ENCODE assay signal across 13 mouse cellular contexts in genomic region chr2:18943366-18943765, GRCm38 (mm10). TPM values are rescaled to one million over a fixed set of nuclear protein-coding genes. Genes with fewer than 3 reads are reported as not detected.
A peak's percentile ranks its signal among the peaks of the same experiment; 100 is the strongest.
DNase-seq lines count a peak whose midpoint lies in the region; ATAC-seq and TF ChIP-seq lines count a peak whose summit lies in the region.
"Had no signal": no experiment of that assay in that cellular context is flagged by ENCODE, and none has a peak within 500 bp of the region (broad histone marks: within the 10 kb centered on the region; RNA-seq: fewer than 3 reads in every experiment).

No protein-coding gene starts in this region.

- no peak overlapping the region for H3K4me2 ChIP-seq in heart, embryonic 12.5 days
- no peak overlapping the region for H3K4me2 ChIP-seq in liver, embryonic 11.5 days
- H3K4me2 ChIP-seq in forebrain, embryonic 11.5 days (ENCODE audit: low read depth, low read length, severe bottlenecking): no peak overlapping the region
- H3K4me2 ChIP-seq: neural tube, embryonic 13.5 days had no signal

- no peak overlapping the region for H3K4me3 ChIP-seq in heart, embryonic 12.5 days
- H3K4me3 ChIP-seq in liver, adult 2 months (ENCODE audit: insufficient read depth, low read depth, low read length): no peak overlapping the region
- no peak overlapping the region for H3K4me3 ChIP-seq in bone marrow, adult 2 months (replicated peaks; ENCODE audit: control insufficient read depth, low read depth, low read length)
- H3K4me3 ChIP-seq in liver, embryonic 11.5 days (ENCODE audit: low read depth, low read length): no peak overlapping the region
- H3K4me3 ChIP-seq in forebrain, embryonic 11.5 days (ENCODE audit: low read depth, low read length): no peak overlapping the region
- H3K4me3 ChIP-seq: neural tube, embryonic 13.5 days had no signal

- DNase-seq in heart, adult 9 months (ENCODE audit: low spot score in 2 of 2): no peak
- no peak for DNase-seq in liver, adult 2 months (ENCODE audit: extremely low read depth, low read depth, low spot score)
- no peak for DNase-seq in liver
- DNase-seq in liver, embryonic 11.5 days (ENCODE audit: low spot score): no peak
- DNase-seq in forebrain, embryonic 11.5 days (ENCODE audit: low spot score): no peak
- DNase-seq: adrenal gland, postnatal 25 days; cerebellum, postnatal 14 days; layer of hippocampus, postnatal 36 days had no signal

- peak overlapping the region; percentile 58 for H3K27ac ChIP-seq in heart, embryonic 12.5 days (ENCODE audit: poor library complexity, severe bottlenecking)
- peak overlapping the region; percentile 59 for H3K27ac ChIP-seq in liver, adult 2 months (replicated peaks; ENCODE audit: insufficient read depth, low read depth, low read length)
- peak overlapping the region; percentile 41; the same call in 1 of the 2 replicates for H3K27ac ChIP-seq in bone marrow, adult 2 months (ENCODE audit: control insufficient read depth, insufficient read depth, low read depth, low read length, poor library complexity)
- peak overlapping the region; percentile 32; the same call in 1 of the 2 replicates for H3K27ac ChIP-seq in liver, embryonic 11.5 days (ENCODE audit: low read depth, low read length)
- H3K27ac ChIP-seq in forebrain, embryonic 11.5 days (ENCODE audit: low read depth, low read length): no peak overlapping the region
- H3K27ac ChIP-seq: neural tube, embryonic 13.5 days had no signal

- TF ChIP-seq POLR2A in liver, adult 2 months (IDR thresholded peaks at IDR 0.05; ENCODE audit: extremely low read depth, insufficient read depth, low read length): no peak
- TF ChIP-seq POLR2A in bone marrow, adult 2 months (IDR thresholded peaks at IDR 0.05; ENCODE audit: borderline replicate concordance, control insufficient read depth, low read depth, low read length): no peak

- 42% methylated on average over 4 of the region's 4 CpGs for WGBS in heart, embryonic 12.5 days
- WGBS in liver, adult 2 months: 51% methylated on average over 4 of the region's 4 CpGs
- WGBS in bone marrow, adult 2 months: 32% methylated on average over 4 of the region's 4 CpGs
- 45% methylated on average over 4 of the region's 4 CpGs for WGBS in liver, embryonic 11.5 days
- 82% methylated on average over 4 of the region's 4 CpGs for WGBS in forebrain, embryonic 11.5 days

- no peak overlapping the region for H3K9ac ChIP-seq in heart, embryonic 12.5 days
- no peak overlapping the region for H3K9ac ChIP-seq in liver, adult 2 months (ENCODE audit: low read depth, low read length)
- H3K9ac ChIP-seq in liver, embryonic 11.5 days (ENCODE audit: low read depth, low read length): 0 out of 2 replicates have a peak overlapping the region, but pooled peaks have one; percentile 12
- no peak overlapping the region for H3K9ac ChIP-seq in forebrain, embryonic 11.5 days (ENCODE audit: low read length)
- H3K9ac ChIP-seq: neural tube, embryonic 13.5 days had no signal

- no peaks in the 10 kb centered on the region for H3K79me2 ChIP-seq in liver, adult 2 months (ENCODE audit: control insufficient read depth, insufficient read depth, low read length)

- ATAC-seq in heart, embryonic 12.5 days (ENCODE audit: insufficient number of reproducible peaks, low FRiP score): no peak
- ATAC-seq in liver, embryonic 11.5 days (replicated peaks; ENCODE audit: low FRiP score): no peak
- no peak for ATAC-seq in forebrain, embryonic 11.5 days (replicated peaks; ENCODE audit: low FRiP score)
- ATAC-seq: hindbrain, embryonic 16.5 days had no signal

- H3K36me3 ChIP-seq in heart, embryonic 12.5 days: no peaks in the 10 kb centered on the region
- H3K36me3 ChIP-seq in liver, adult 2 months (ENCODE audit: control insufficient read depth, insufficient read depth, low read length): no peaks in the 10 kb centered on the region
- no peaks in the 10 kb centered on the region for H3K36me3 ChIP-seq in liver, embryonic 11.5 days (ENCODE audit: control insufficient read depth, insufficient read depth, low read length)
- H3K36me3 ChIP-seq in forebrain, embryonic 11.5 days (ENCODE audit: control insufficient read depth, insufficient read depth, low read length): no peaks in the 10 kb centered on the region
- H3K36me3 ChIP-seq: neural tube, embryonic 13.5 days had no signal

- H3K9me3 ChIP-seq in heart, embryonic 12.5 days (replicated peaks): no peaks in the 10 kb centered on the region
- H3K9me3 ChIP-seq in liver, embryonic 11.5 days (ENCODE audit: control insufficient read depth, low read length): no peaks in the 10 kb centered on the region; the same call in 1 of the 2 replicates
- no peaks in the 10 kb centered on the region for H3K9me3 ChIP-seq in forebrain, embryonic 11.5 days (ENCODE audit: control insufficient read depth, low read length)
- H3K9me3 ChIP-seq: G1E; neural tube, embryonic 13.5 days had no signal

- H3K27me3 ChIP-seq in heart, embryonic 12.5 days (replicated peaks): no peaks in the 10 kb centered on the region
- H3K27me3 ChIP-seq in liver, adult 2 months (ENCODE audit: control insufficient read depth, insufficient read depth, low read length): no peaks in the 10 kb centered on the region
- H3K27me3 ChIP-seq in liver, embryonic 11.5 days (replicated peaks; ENCODE audit: control insufficient read depth, insufficient read depth, low read length): no peaks in the 10 kb centered on the region
- H3K27me3 ChIP-seq in forebrain, embryonic 11.5 days (ENCODE audit: control insufficient read depth, insufficient read depth, low read length): no peaks in the 10 kb centered on the region
- H3K27me3 ChIP-seq: neural tube, embryonic 13.5 days had no signal

- H3K4me1 ChIP-seq in heart, embryonic 12.5 days (replicated peaks): peaks cover 41% of the 10 kb centered on the region
- H3K4me1 ChIP-seq in liver, adult 2 months (ENCODE audit: control insufficient read depth, insufficient read depth, low read length): no peaks in the 10 kb centered on the region; the same call in none of the 2 replicates
- peaks cover 4% of the 10 kb centered on the region; the same call in 1 of the 2 replicates for H3K4me1 ChIP-seq in bone marrow, adult 2 months (ENCODE audit: control insufficient read depth, insufficient read depth, low read length)
- H3K4me1 ChIP-seq in liver, embryonic 11.5 days (replicated peaks; ENCODE audit: control insufficient read depth, insufficient read depth, low read length): peaks cover 70% of the 10 kb centered on the region
- H3K4me1 ChIP-seq in forebrain, embryonic 11.5 days (replicated peaks; ENCODE audit: control insufficient read depth, insufficient read depth, low read length): no peaks in the 10 kb centered on the region

- no peak for TF ChIP-seq CTCF in liver, adult 2 months (IDR thresholded peaks at IDR 0.05; ENCODE audit: low read depth, low read length)
- no peak for TF ChIP-seq CTCF in bone marrow, adult 2 months (IDR thresholded peaks at IDR 0.05; ENCODE audit: control insufficient read depth, insufficient read depth, low read length)

RNA-seq across cellular contexts. Expression of gene Pip4k2a, which starts 54.6 kb away (rescaled TPM):
- 8.6 TPM in 2 replicates for polyA plus RNA-seq in heart, embryonic 12.5 days (2016; fragmentation: Nextera tagmentation; extraction: Ambion mirVana)
- 2.8 and 3.6 TPM in 2 replicates for total RNA-seq in liver, adult 2 months (2014; rRNA removed)
- 0.82 and 1.7 TPM in 2 replicates for polyA plus RNA-seq in liver, adult 2 months (2012; rRNA removed)
- 37.2 and 46.7 TPM in 2 replicates for polyA plus RNA-seq in bone marrow, adult 2 months (2011; ENCODE audit: insufficient read depth, insufficient read length, low replicate concordance, missing spikeins)
- polyA plus RNA-seq in liver, embryonic 11.5 days (2014; fragmentation: Nextera tagmentation; extraction: Ambion mirVana): 20.1 and 20.5 TPM in 2 replicates
- polyA plus RNA-seq in forebrain, embryonic 11.5 days (2014; fragmentation: Nextera tagmentation; extraction: Ambion mirVana): 9.2 and 9.3 TPM in 2 replicates

RNA-seq across cellular contexts. Expression of gene 4930426L09Rik, which starts 54.8 kb away (rescaled TPM):
- polyA plus RNA-seq in heart, embryonic 12.5 days (2016; fragmentation: Nextera tagmentation; extraction: Ambion mirVana): 0.21 and 0.57 TPM in 2 replicates
- not detected in 2 replicates for total RNA-seq in liver, adult 2 months (2014; rRNA removed)
- 0.10 and 0.11 TPM in 2 replicates for polyA plus RNA-seq in liver, adult 2 months (2012; rRNA removed)
- 2.4 TPM in 1 of 2 replicates, not detected in the other for polyA plus RNA-seq in bone marrow, adult 2 months (2011; ENCODE audit: insufficient read depth, insufficient read length, low replicate concordance, missing spikeins)
- polyA plus RNA-seq in liver, embryonic 11.5 days (2014; fragmentation: Nextera tagmentation; extraction: Ambion mirVana): 0.21 and 0.48 TPM in 2 replicates
- polyA plus RNA-seq in forebrain, embryonic 11.5 days (2014; fragmentation: Nextera tagmentation; extraction: Ambion mirVana): 0.25 and 0.43 TPM in 2 replicates
